Mouse (Mus musculus): Measurements from ENCODE around the gene Nudt16l1. TPM values are rescaled to one million over a fixed set of nuclear protein-coding genes. Genes with fewer than 3 reads are reported as not detected.

Nudt16l1 gene
- polyA plus RNA-seq, 1 experiment, result 151 TPM

DNA sequence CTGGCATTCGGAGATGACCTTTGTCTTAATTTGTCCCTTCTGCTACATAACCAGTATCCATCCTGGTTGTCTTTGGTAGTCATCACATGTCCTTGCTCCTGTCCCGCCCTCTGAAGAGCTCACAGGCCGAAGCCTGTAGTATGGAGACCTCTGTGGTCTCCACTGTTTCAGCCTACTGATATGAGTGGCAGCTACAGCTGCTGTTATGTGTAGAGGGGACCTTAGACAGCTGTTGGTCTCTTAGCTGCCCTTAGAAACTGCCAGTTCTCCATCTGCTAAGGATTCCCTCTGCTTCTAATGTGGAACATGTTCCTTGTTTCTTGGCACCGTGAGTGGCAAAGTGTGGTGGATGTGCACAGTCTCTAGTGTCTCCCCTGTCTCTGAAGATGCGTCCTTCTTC lies 14.6 kb upstream of the Nudt16l1 start:
- Histone ChIP-seq H3K4me3 (ENCODE audit: control insufficient read depth, insufficient read depth, low read length) (no peak overlapping the region), H3K4me1 (replicated peaks; ENCODE audit: control insufficient read depth, insufficient read depth, low read length) (peaks cover 6% of the 10 kb centered on the region), H3K27me3 (ENCODE audit: control insufficient read depth, insufficient read depth, low read length) (no peaks in the 10 kb centered on the region), H3K27ac (ENCODE audit: control insufficient read depth, insufficient read depth, low read length) (no peak overlapping the region), H3K36me3 (ENCODE audit: control insufficient read depth, insufficient read depth, low read length) (0 out of 2 replicates have a peak, but pooled peaks cover 3% of the 10 kb centered on the region)
- WGBS, result 98% methylated on average over 5 of the region's 5 CpGs
- no peak for DNase-seq
- TF ChIP-seq CTCF (IDR thresholded peaks at IDR 0.05; ENCODE audit: borderline replicate concordance, control insufficient read depth, extremely low read depth, insufficient read depth, low read length, poor library complexity) (no peak), POLR2A (IDR thresholded peaks at IDR 0.05; ENCODE audit: control insufficient read depth, extremely low read depth, insufficient read depth, low read length, poor library complexity) (no peak)

DNA sequence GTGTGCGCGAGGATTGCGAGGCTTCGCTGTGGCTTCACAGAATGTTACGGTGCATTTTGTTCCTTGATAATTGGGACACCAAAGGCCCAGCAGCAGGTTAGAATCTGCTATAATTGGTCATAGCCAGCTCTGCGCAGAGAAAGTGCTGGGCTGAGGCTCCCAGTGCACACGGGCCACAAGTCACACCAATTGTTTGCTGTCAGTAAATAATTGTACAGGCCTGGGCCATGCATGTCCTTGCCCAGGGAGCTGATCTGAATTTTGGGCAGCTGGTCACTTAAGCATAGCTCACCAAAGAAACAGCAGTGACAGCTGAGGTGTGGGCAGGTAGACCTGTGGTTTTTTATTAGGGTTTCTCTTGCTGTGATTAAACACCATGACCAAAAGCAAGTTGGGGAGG lies 10.6 kb upstream of the Nudt16l1 start:
- Histone ChIP-seq H3K27ac (ENCODE audit: control insufficient read depth, insufficient read depth, low read length) (no peak overlapping the region), H3K4me1 (replicated peaks; ENCODE audit: control insufficient read depth, insufficient read depth, low read length) (no peaks in the 10 kb centered on the region), H3K27me3 (ENCODE audit: control insufficient read depth, insufficient read depth, low read length) (no peaks in the 10 kb centered on the region), H3K4me3 (ENCODE audit: control insufficient read depth, insufficient read depth, low read length) (no peak overlapping the region), H3K36me3 (ENCODE audit: control insufficient read depth, insufficient read depth, low read length) (peaks cover 6% of the 10 kb centered on the region)
- no peak for DNase-seq
- no peak for TF ChIP-seq POLR2A (IDR thresholded peaks at IDR 0.05; ENCODE audit: control insufficient read depth, extremely low read depth, insufficient read depth, low read length, poor library complexity)
- WGBS, result 97% methylated on average over 7 of the region's 7 CpGs

DNA sequence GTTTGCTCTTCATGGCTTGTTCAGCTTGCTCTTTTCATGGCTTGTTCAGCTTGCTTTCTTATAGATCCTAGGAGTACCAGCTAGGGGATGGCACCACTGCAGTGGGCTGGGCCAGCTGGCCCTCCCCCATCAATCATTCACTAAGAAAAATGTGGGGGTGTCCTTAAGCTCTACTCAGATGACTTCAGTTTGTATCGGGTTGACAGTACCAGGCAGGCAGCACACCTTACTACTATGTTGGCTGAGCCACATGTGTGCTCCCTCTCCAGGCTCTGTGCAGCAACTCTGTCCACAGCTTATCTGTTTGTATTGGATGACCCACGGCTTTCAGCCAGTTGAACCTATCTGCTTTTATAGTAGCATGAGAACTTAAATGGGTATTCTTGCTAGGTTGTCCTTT lies 10.1 kb upstream of the Nudt16l1 start:
- H3K27me3 ChIP-seq (ENCODE audit: control insufficient read depth, insufficient read depth, low read length), result no peaks in the 10 kb centered on the region
- peaks cover 3% of the 10 kb centered on the region for H3K36me3 ChIP-seq (ENCODE audit: control insufficient read depth, insufficient read depth, low read length)
- no peak overlapping the region for H3K27ac ChIP-seq (ENCODE audit: control insufficient read depth, insufficient read depth, low read length)
- no peak overlapping the region for H3K4me3 ChIP-seq (ENCODE audit: control insufficient read depth, insufficient read depth, low read length)
- TF ChIP-seq POLR2A (IDR thresholded peaks at IDR 0.05; ENCODE audit: control insufficient read depth, extremely low read depth, insufficient read depth, low read length, poor library complexity), result no peak
- TF ChIP-seq CTCF (IDR thresholded peaks at IDR 0.05; ENCODE audit: borderline replicate concordance, control insufficient read depth, extremely low read depth, insufficient read depth, low read length, poor library complexity), result no peak
- H3K4me1 ChIP-seq (replicated peaks; ENCODE audit: control insufficient read depth, insufficient read depth, low read length), result no peaks in the 10 kb centered on the region
- 99% methylated on average over 2 of the region's 2 CpGs for WGBS
- no peak for DNase-seq

GRCm38 (mm10) chr16:4932429-4932828 lies 6.1 kb upstream of the Nudt16l1 start:
- no peaks in the 10 kb centered on the region for H3K4me1 ChIP-seq (replicated peaks; ENCODE audit: control insufficient read depth, insufficient read depth, low read length)
- H3K27me3 ChIP-seq (ENCODE audit: control insufficient read depth, insufficient read depth, low read length), result no peaks in the 10 kb centered on the region
- no peak overlapping the region for H3K4me3 ChIP-seq (ENCODE audit: control insufficient read depth, insufficient read depth, low read length)
- peaks cover 3% of the 10 kb centered on the region for H3K36me3 ChIP-seq (ENCODE audit: control insufficient read depth, insufficient read depth, low read length)
- no peak for DNase-seq
- TF ChIP-seq CTCF (IDR thresholded peaks at IDR 0.05; ENCODE audit: borderline replicate concordance, control insufficient read depth, extremely low read depth, insufficient read depth, low read length, poor library complexity) (no peak), POLR2A (IDR thresholded peaks at IDR 0.05; ENCODE audit: control insufficient read depth, extremely low read depth, insufficient read depth, low read length, poor library complexity) (no peak)
- 90% methylated on average over 3 of the region's 3 CpGs for WGBS
- H3K27ac ChIP-seq (ENCODE audit: control insufficient read depth, insufficient read depth, low read length), result no peak overlapping the region

- WGBS, result 98% methylated on average over 31 of the region's 31 CpGs
- Histone ChIP-seq H3K27ac (ENCODE audit: control insufficient read depth, insufficient read depth, low read length) (no peak overlapping the region), H3K4me1 (replicated peaks; ENCODE audit: control insufficient read depth, insufficient read depth, low read length) (peaks cover 12% of the 10 kb centered on the region), H3K27me3 (ENCODE audit: control insufficient read depth, insufficient read depth, low read length) (no peaks in the 10 kb centered on the region), H3K4me3 (ENCODE audit: control insufficient read depth, insufficient read depth, low read length) (no peak overlapping the region), H3K36me3 (ENCODE audit: control insufficient read depth, insufficient read depth, low read length) (no peaks in the 10 kb centered on the region; the same call in 1 of the 2 replicates)
- no peak for DNase-seq
- TF ChIP-seq CTCF (IDR thresholded peaks at IDR 0.05; ENCODE audit: borderline replicate concordance, control insufficient read depth, extremely low read depth, insufficient read depth, low read length, poor library complexity), result no peak
- no peak for TF ChIP-seq POLR2A (IDR thresholded peaks at IDR 0.05; ENCODE audit: control insufficient read depth, extremely low read depth, insufficient read depth, low read length, poor library complexity)
Measured at GRCm38 (mm10) chr16:4935430-4935829, 3.1 kb upstream of the Nudt16l1 start.

DNA sequence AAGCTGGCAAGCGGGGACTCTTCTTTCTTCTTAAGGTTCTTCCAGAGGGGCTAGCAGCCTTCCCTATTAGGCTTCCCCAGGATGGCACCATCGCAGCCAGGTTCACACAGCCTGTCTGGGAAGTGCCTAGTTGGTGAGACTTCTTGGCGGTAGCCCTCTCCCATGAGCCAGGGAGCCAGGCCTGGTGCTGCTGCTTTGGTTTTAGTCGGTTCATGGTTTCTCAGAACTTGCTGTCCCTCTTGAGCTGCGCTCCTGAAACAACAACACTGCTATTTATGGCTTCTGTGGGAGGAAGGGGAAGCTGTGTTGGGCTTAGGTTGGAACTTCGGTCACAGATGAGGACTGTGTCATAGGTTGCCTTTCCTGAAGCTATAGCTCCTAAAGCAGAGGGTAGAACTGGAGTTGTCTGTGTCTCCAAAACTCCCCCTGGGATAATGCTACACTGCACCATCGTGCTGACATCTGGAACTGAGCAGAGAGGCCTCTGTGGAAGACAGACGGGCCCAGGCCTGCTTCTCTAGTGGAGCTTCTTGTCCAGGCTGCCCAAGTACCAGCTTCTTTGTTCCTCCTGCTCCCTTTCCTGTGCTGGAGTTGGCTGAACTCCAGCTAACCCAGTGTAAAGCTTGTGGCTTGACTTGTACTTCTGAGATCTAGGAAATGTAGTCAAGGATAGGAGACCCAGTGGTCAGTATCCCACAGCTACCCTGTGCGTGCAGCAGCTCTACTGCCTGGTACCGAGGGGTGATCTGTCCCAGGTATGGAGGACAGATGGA lies 2.4 kb upstream of the Nudt16l1 start:
- DNase-seq, result no peak
- Histone ChIP-seq H3K27me3 (ENCODE audit: control insufficient read depth, insufficient read depth, low read length) (no peaks in the 10 kb centered on the region), H3K4me1 (replicated peaks; ENCODE audit: control insufficient read depth, insufficient read depth, low read length) (peaks cover 12% of the 10 kb centered on the region), H3K36me3 (ENCODE audit: control insufficient read depth, insufficient read depth, low read length) (no peaks in the 10 kb centered on the region; the same call in 1 of the 2 replicates), H3K27ac (ENCODE audit: control insufficient read depth, insufficient read depth, low read length) (no peak overlapping the region), H3K4me3 (ENCODE audit: control insufficient read depth, insufficient read depth, low read length) (no peak overlapping the region)
- WGBS, result 39% methylated on average over 10 of the region's 10 CpGs
- TF ChIP-seq CTCF (IDR thresholded peaks at IDR 0.05; ENCODE audit: borderline replicate concordance, control insufficient read depth, extremely low read depth, insufficient read depth, low read length, poor library complexity) (no peak), POLR2A (IDR thresholded peaks at IDR 0.05; ENCODE audit: control insufficient read depth, extremely low read depth, insufficient read depth, low read length, poor library complexity) (no peak)
